Mouse (Mus musculus) central nervous system, embryonic 11.5 days (tissue): ENCODE data around the gene Olfr120. TPM values are rescaled to one million over a fixed set of nuclear protein-coding genes. Genes with fewer than 3 reads are reported as not detected.

Experiments
- polyA plus RNA-seq: library from polyadenylated mRNA; depleted of rRNA; stranded (reverse); fragments of >200 nt; gene quantifications from 2 replicates; pipeline ENCODE4 v1.2.3, GENCODE M21; 2012; rRNA removed

Gene Olfr120
- not detected in 2 replicates for polyA plus RNA-seq

GRCm38 (mm10) chr17:37721508-37721907 is at the start of gene Olfr120:
Gene Olfr120, plus strand, starts transcription at chr17:37721808.

GRCm38 (mm10) chr17:37696264-37696663 is 25.3 kb upstream of the Olfr120 start, which contains the start of gene Olfr119:
Gene Olfr119, plus strand, starts transcription at chr17:37696564.

GRCm38 (mm10) chr17:37768307-37768706 is 46.7 kb downstream of the Olfr120 start, which contains the start of gene Olfr122:
Gene Olfr122, plus strand, starts transcription at chr17:37768607.

Other genes with a start within 250 kb of the Olfr120 start
- gene H2-M2, start 238.3 kb upstream of the Olfr120 start, polyA plus RNA-seq, result not detected in 2 replicates
- not detected in 2 replicates for gene Olfr110, start 229.3 kb upstream of the Olfr120 start, polyA plus RNA-seq
- gene Olfr111, start 213.8 kb upstream of the Olfr120 start, polyA plus RNA-seq, result 0.04 and 0.10 TPM in 2 replicates
- not detected in 2 replicates for gene Olfr112, start 152.4 kb upstream of the Olfr120 start, polyA plus RNA-seq
- gene Olfr113, start 144.1 kb upstream of the Olfr120 start, polyA plus RNA-seq, result not detected in 2 replicates
- gene Olfr114, start 129.1 kb upstream of the Olfr120 start, polyA plus RNA-seq, result not detected in 2 replicates
- not detected in 2 replicates for gene Olfr115, start 94.7 kb upstream of the Olfr120 start, polyA plus RNA-seq
- not detected in 2 replicates for gene Olfr116, start 94.6 kb upstream of the Olfr120 start, polyA plus RNA-seq
- not detected in 2 replicates for gene Olfr117, start 58.0 kb upstream of the Olfr120 start, polyA plus RNA-seq
- not detected in 2 replicates for gene Olfr118, start 54.8 kb upstream of the Olfr120 start, polyA plus RNA-seq
- not detected in 2 replicates for gene Olfr119, start 25.2 kb upstream of the Olfr120 start, polyA plus RNA-seq
- not detected in 2 replicates for gene Olfr121, start 27.0 kb downstream of the Olfr120 start, polyA plus RNA-seq
- gene Olfr122, start 46.8 kb downstream of the Olfr120 start, polyA plus RNA-seq, result not detected in 2 replicates
- gene Olfr123, start 71.7 kb downstream of the Olfr120 start, polyA plus RNA-seq, result not detected in 2 replicates
- not detected in 2 replicates for gene Olfr124, start 78.1 kb downstream of the Olfr120 start, polyA plus RNA-seq
- gene Olfr125, start 111.1 kb downstream of the Olfr120 start, polyA plus RNA-seq, result not detected in 2 replicates
- not detected in 2 replicates for gene Olfr126, start 125.7 kb downstream of the Olfr120 start, polyA plus RNA-seq
- not detected in 2 replicates for gene Olfr127, start 178.6 kb downstream of the Olfr120 start, polyA plus RNA-seq
- gene Olfr128, start 198.7 kb downstream of the Olfr120 start, polyA plus RNA-seq, result not detected in 2 replicates
- not detected in 2 replicates for gene Olfr761, start 231.3 kb downstream of the Olfr120 start, polyA plus RNA-seq